Mouse (Mus musculus) megakaryocyte, adult 5-6 weeks (primary cell): Measurements from ENCODE around the gene Ift22. TPM values are rescaled to one million over a fixed set of nuclear protein-coding genes. Genes with fewer than 3 reads are reported as not detected.
"Not testable (repeated sequence)": the region's sequence is repeated elsewhere in the genome, so short reads cannot be mapped to it uniquely, and the experiment has no call there.

Source experiments
- ATAC-seq: 2 replicates; pipeline ENCODE4 v1.8.0; 2016; ENCODE audit warnings: mild to moderate bottlenecking, inconsistent platforms; ENCODE audit not compliant: poor library complexity, severe bottlenecking
- total RNA-seq, 2 experiments: library from RNA; stranded (forward) in 1 of 2; stranded (reverse) in 1 of 2; fragments of 153-499, 151-499 nt in 1 of 2; fragments of 221-1000, 200-1000 nt in 1 of 2; gene quantifications; 2 replicates each; pipeline versions ENCODE4 v1.2.3 to v1.2.4; 2015 to 2017

Gene Ift22
- total RNA-seq, 2 experiments from 2014 or later: 2.0 to 12.7 TPM

GRCm38 (mm10) chr5:136904621-136905020 lies 3.3 kb upstream of the Ift22 start:
- no peak for ATAC-seq

GRCm38 (mm10) chr5:136905630-136906029 lies 2.3 kb upstream of the Ift22 start:
- no peak for ATAC-seq

GRCm38 (mm10) chr5:136907587-136907986 lies 363 bp upstream of the Ift22 start:
- ATAC-seq: no peak

- no peak for ATAC-seq
Observed at GRCm38 (mm10) chr5:136914183-136914582, 6.2 kb downstream of the Ift22 start.

- ATAC-seq: no peak
Observed at GRCm38 (mm10) chr5:136917613-136918242, 9.8 kb downstream of the Ift22 start.

- ATAC-seq: peak; percentile 99
Observed at GRCm38 (mm10) chr5:136918655-136919472, 10.9 kb downstream of the Ift22 start.

GRCm38 (mm10) chr5:136919546-136920301 lies 11.8 kb downstream of the Ift22 start:
- ATAC-seq: no peak

- ATAC-seq: no peak
Observed at GRCm38 (mm10) chr5:136922830-136923229, 14.9 kb downstream of the Ift22 start.

- no peak for ATAC-seq
Observed at GRCm38 (mm10) chr5:136923751-136924478, 16.0 kb downstream of the Ift22 start.

- peak; percentile 90 for ATAC-seq
Observed at GRCm38 (mm10) chr5:136929073-136929472, 21.1 kb downstream of the Ift22 start.

- ATAC-seq: no peak
Observed at GRCm38 (mm10) chr5:136931896-136932295, 23.9 kb downstream of the Ift22 start.

GRCm38 (mm10) chr5:136932956-136933355 lies 25.0 kb downstream of the Ift22 start:
- ATAC-seq: no peak

GRCm38 (mm10) chr5:136933930-136934329 lies 26.0 kb downstream of the Ift22 start:
- ATAC-seq: no peak

- ATAC-seq: no peak
Observed at GRCm38 (mm10) chr5:136935905-136936695, 28.1 kb downstream of the Ift22 start.

- ATAC-seq: no peak
Observed at GRCm38 (mm10) chr5:136936750-136937149, 28.8 kb downstream of the Ift22 start.

- no peak for ATAC-seq
Observed at GRCm38 (mm10) chr5:136937621-136938020, 29.7 kb downstream of the Ift22 start.

GRCm38 (mm10) chr5:136939284-136939683 lies 31.3 kb downstream of the Ift22 start:
- ATAC-seq: no peak

- ATAC-seq: not testable (repeated sequence)
Observed at GRCm38 (mm10) chr5:136940029-136940428, 32.1 kb downstream of the Ift22 start.

- ATAC-seq: no peak
Observed at GRCm38 (mm10) chr5:136940845-136941560, 33.1 kb downstream of the Ift22 start.
